Mouse (Mus musculus) C2C12 (cell line): ENCODE results near the gene Zbtb12.

Experiments used
- CTCF ChIP-seq: IDR thresholded peaks from one replicate; pipeline ENCODE4 v1.5.1; 2011; ENCODE audit not compliant: control insufficient read depth, insufficient read depth, insufficient read length
- MYOD1 ChIP-seq: IDR thresholded peaks from one replicate; pipeline ENCODE4 v1.6.1; 2011; ENCODE audit warnings: low read depth; ENCODE audit not compliant: control insufficient read depth, insufficient read length

DNA sequence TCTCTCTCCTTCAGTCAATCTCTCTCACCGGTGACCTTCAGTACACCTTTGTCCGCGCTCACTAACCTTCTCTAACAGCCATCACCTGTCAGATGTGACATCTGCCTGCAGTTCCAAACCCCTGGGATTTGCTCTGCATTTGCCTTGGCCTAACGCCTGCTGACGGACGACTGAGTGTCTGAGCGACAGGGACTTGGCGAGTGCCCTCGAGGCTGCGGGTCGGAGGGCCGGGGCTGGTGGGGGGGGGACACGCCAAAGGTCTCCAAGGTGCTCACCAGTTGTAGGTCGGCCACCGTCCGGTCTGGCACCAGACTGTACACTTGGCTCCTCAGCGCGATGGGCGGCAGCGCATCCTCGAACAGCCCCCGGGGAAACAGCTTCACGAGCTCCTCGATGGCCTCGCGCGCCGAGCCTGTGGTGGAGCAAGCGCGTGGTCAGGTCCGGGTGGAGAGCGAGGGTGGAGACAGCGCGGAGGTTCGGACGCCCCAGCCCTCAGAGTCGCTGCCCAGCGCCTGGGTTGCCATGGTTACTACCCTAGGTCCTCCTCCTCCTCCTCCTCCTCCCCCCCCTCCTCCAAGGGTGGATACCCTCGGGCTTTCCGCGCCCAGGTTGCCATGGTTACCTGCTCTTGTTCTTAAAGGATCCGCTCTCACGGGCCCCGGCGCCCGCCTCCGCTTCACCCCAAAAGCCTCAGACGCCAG is 43.0 kb upstream of the Zbtb12 start:
- TF ChIP-seq CTCF (no peak), MYOD1 (no peak)
